Mouse (Mus musculus): ENCODE measurements at regions not wholly inside any gene's neighbourhood (a gene's known extent, or its start where the extent isn't known, plus 50 kb on each side); places are given as distances from the start of the nearest gene placed in this dataset.

GRCm38 (mm10) chr15:36719241-36719640 is 288.3 kb downstream of the Zfp706 start:
- ATAC-seq: no peak
- Histone ChIP-seq H3K27ac (ENCODE audit: low read depth, low read length) (no peak overlapping the region), H3K4me3 (ENCODE audit: low read length) (no peak overlapping the region), H3K4me2 (ENCODE audit: low read length) (no peak overlapping the region), H3K9me3 (ENCODE audit: control insufficient read depth, low read length) (no peaks in the 10 kb centered on the region), H3K27me3 (replicated peaks; ENCODE audit: control insufficient read depth, insufficient read depth, low read length) (no peaks in the 10 kb centered on the region), H3K4me1 (ENCODE audit: control insufficient read depth, insufficient read depth, low read depth, low read length) (peaks cover 6% of the 10 kb centered on the region), H3K9ac (ENCODE audit: low read depth, low read length) (no peak overlapping the region), H3K36me3 (ENCODE audit: control insufficient read depth, insufficient read depth, low read length) (no peaks in the 10 kb centered on the region)
- 84% methylated on average over 2 of the region's 2 CpGs for WGBS

- H3K4me2 ChIP-seq (ENCODE audit: low read length): no peak overlapping the region
- H3K27ac ChIP-seq (ENCODE audit: low read depth, low read length): no peak overlapping the region
- 82% methylated on average over 6 of the region's 6 CpGs for WGBS
- H3K4me1 ChIP-seq (ENCODE audit: control insufficient read depth, insufficient read depth, low read depth, low read length): peaks cover 6% of the 10 kb centered on the region
- H3K36me3 ChIP-seq (ENCODE audit: control insufficient read depth, insufficient read depth, low read length): no peaks in the 10 kb centered on the region
- H3K4me3 ChIP-seq (ENCODE audit: low read length): no peak overlapping the region
- H3K9ac ChIP-seq (ENCODE audit: low read depth, low read length): no peak overlapping the region
- no peaks in the 10 kb centered on the region for H3K9me3 ChIP-seq (ENCODE audit: control insufficient read depth, low read length)
- ATAC-seq: no peak
- no peaks in the 10 kb centered on the region for H3K27me3 ChIP-seq (replicated peaks; ENCODE audit: control insufficient read depth, insufficient read depth, low read length)
Observed at GRCm38 (mm10) chr15:36717835-36718234, 289.7 kb downstream of the Zfp706 start.

- peak overlapping the region; percentile 54 for H3K4me2 ChIP-seq (ENCODE audit: low read length)
- no peak overlapping the region for H3K4me3 ChIP-seq (ENCODE audit: low read length)
- H3K27me3 ChIP-seq (replicated peaks; ENCODE audit: control insufficient read depth, insufficient read depth, low read length): no peaks in the 10 kb centered on the region
- no peaks in the 10 kb centered on the region for H3K36me3 ChIP-seq (ENCODE audit: control insufficient read depth, insufficient read depth, low read length)
- H3K9ac ChIP-seq (ENCODE audit: low read depth, low read length): peak overlapping the region; percentile 50
- H3K4me1 ChIP-seq (ENCODE audit: control insufficient read depth, insufficient read depth, low read depth, low read length): peaks cover 6% of the 10 kb centered on the region
- ATAC-seq: no peak
- no peaks in the 10 kb centered on the region for H3K9me3 ChIP-seq (ENCODE audit: control insufficient read depth, low read length)
- H3K27ac ChIP-seq (ENCODE audit: low read depth, low read length): peak overlapping the region; percentile 72
Observed at GRCm38 (mm10) chr15:36716686-36717038, 290.9 kb downstream of the Zfp706 start.

- Histone ChIP-seq H3K4me1 (ENCODE audit: control insufficient read depth, insufficient read depth, low read depth, low read length) (peaks cover 6% of the 10 kb centered on the region), H3K4me3 (ENCODE audit: low read length) (peak overlapping the region; percentile 28), H3K4me2 (ENCODE audit: low read length) (peak overlapping the region; percentile 54), H3K27me3 (replicated peaks; ENCODE audit: control insufficient read depth, insufficient read depth, low read length) (no peaks in the 10 kb centered on the region), H3K27ac (ENCODE audit: low read depth, low read length) (peak overlapping the region; percentile 72), H3K36me3 (ENCODE audit: control insufficient read depth, insufficient read depth, low read length) (no peaks in the 10 kb centered on the region), H3K9ac (ENCODE audit: low read depth, low read length) (peak overlapping the region; percentile 50), H3K9me3 (ENCODE audit: control insufficient read depth, low read length) (no peaks in the 10 kb centered on the region)
- ATAC-seq: peak; percentile 85
- 21% methylated on average over 26 of the region's 26 CpGs for WGBS
Observed at GRCm38 (mm10) chr15:36715745-36716685, 291.6 kb downstream of the Zfp706 start.

GRCm38 (mm10) chr15:36715159-36715558 is 292.4 kb downstream of the Zfp706 start:
- no peaks in the 10 kb centered on the region for H3K27me3 ChIP-seq (replicated peaks; ENCODE audit: control insufficient read depth, insufficient read depth, low read length)
- no peak overlapping the region for H3K4me3 ChIP-seq (ENCODE audit: low read length)
- H3K9me3 ChIP-seq (ENCODE audit: control insufficient read depth, low read length): no peaks in the 10 kb centered on the region
- no peak overlapping the region for H3K27ac ChIP-seq (ENCODE audit: low read depth, low read length)
- 91% methylated on average over 6 of the region's 6 CpGs for WGBS
- no peak overlapping the region for H3K9ac ChIP-seq (ENCODE audit: low read depth, low read length)
- no peaks in the 10 kb centered on the region for H3K36me3 ChIP-seq (ENCODE audit: control insufficient read depth, insufficient read depth, low read length)
- H3K4me1 ChIP-seq (ENCODE audit: control insufficient read depth, insufficient read depth, low read depth, low read length): peaks cover 6% of the 10 kb centered on the region
- peak; percentile 31 for ATAC-seq
- no peak overlapping the region for H3K4me2 ChIP-seq (ENCODE audit: low read length)

GRCm38 (mm10) chr15:36709788-36710187 is 297.8 kb downstream of the Zfp706 start:
- ATAC-seq: no peak
- Histone ChIP-seq H3K9me3 (ENCODE audit: control insufficient read depth, low read length) (no peaks in the 10 kb centered on the region), H3K4me1 (ENCODE audit: control insufficient read depth, insufficient read depth, low read depth, low read length) (no peaks in the 10 kb centered on the region), H3K27ac (ENCODE audit: low read depth, low read length) (no peak overlapping the region), H3K4me2 (ENCODE audit: low read length) (no peak overlapping the region), H3K9ac (ENCODE audit: low read depth, low read length) (no peak overlapping the region), H3K4me3 (ENCODE audit: low read length) (no peak overlapping the region), H3K36me3 (ENCODE audit: control insufficient read depth, insufficient read depth, low read length) (no peaks in the 10 kb centered on the region), H3K27me3 (replicated peaks; ENCODE audit: control insufficient read depth, insufficient read depth, low read length) (no peaks in the 10 kb centered on the region)
- 70% methylated on average over 3 of the region's 3 CpGs for WGBS

- Histone ChIP-seq H3K9me3 (ENCODE audit: control insufficient read depth, low read length) (no peaks in the 10 kb centered on the region), H3K27me3 (replicated peaks; ENCODE audit: control insufficient read depth, insufficient read depth, low read length) (no peaks in the 10 kb centered on the region), H3K4me1 (ENCODE audit: control insufficient read depth, insufficient read depth, low read depth, low read length) (no peaks in the 10 kb centered on the region), H3K36me3 (ENCODE audit: control insufficient read depth, insufficient read depth, low read length) (no peaks in the 10 kb centered on the region), H3K4me3 (ENCODE audit: low read length) (no peak overlapping the region), H3K9ac (ENCODE audit: low read depth, low read length) (no peak overlapping the region), H3K27ac (ENCODE audit: low read depth, low read length) (no peak overlapping the region), H3K4me2 (ENCODE audit: low read length) (no peak overlapping the region)
- WGBS: 6% methylated on average over 3 of the region's 3 CpGs
- peak; percentile 51 for ATAC-seq
Observed at GRCm38 (mm10) chr15:36708471-36708870, 299.1 kb downstream of the Zfp706 start.

- Histone ChIP-seq H3K4me3 (ENCODE audit: low read length) (no peak overlapping the region), H3K27ac (ENCODE audit: low read depth, low read length) (no peak overlapping the region), H3K9ac (ENCODE audit: low read depth, low read length) (no peak overlapping the region), H3K4me2 (ENCODE audit: low read length) (no peak overlapping the region), H3K9me3 (ENCODE audit: control insufficient read depth, low read length) (no peaks in the 10 kb centered on the region), H3K4me1 (ENCODE audit: control insufficient read depth, insufficient read depth, low read depth, low read length) (no peaks in the 10 kb centered on the region), H3K36me3 (ENCODE audit: control insufficient read depth, insufficient read depth, low read length) (no peaks in the 10 kb centered on the region), H3K27me3 (replicated peaks; ENCODE audit: control insufficient read depth, insufficient read depth, low read length) (no peaks in the 10 kb centered on the region)
- ATAC-seq: peak; percentile 71; the same call in 1 of the 2 replicates
- WGBS: 49% methylated on average over 4 of the region's 4 CpGs
Observed at GRCm38 (mm10) chr15:36705990-36706389, 301.6 kb downstream of the Zfp706 start.

- 56% methylated on average over 2 of the region's 2 CpGs for WGBS
- no peak overlapping the region for H3K27ac ChIP-seq (ENCODE audit: low read depth, low read length)
- ATAC-seq: no peak
- H3K27me3 ChIP-seq (replicated peaks; ENCODE audit: control insufficient read depth, insufficient read depth, low read length): no peaks in the 10 kb centered on the region
- no peaks in the 10 kb centered on the region for H3K9me3 ChIP-seq (ENCODE audit: control insufficient read depth, low read length)
- H3K4me2 ChIP-seq (ENCODE audit: low read length): no peak overlapping the region
- H3K4me1 ChIP-seq (ENCODE audit: control insufficient read depth, insufficient read depth, low read depth, low read length): no peaks in the 10 kb centered on the region
- H3K36me3 ChIP-seq (ENCODE audit: control insufficient read depth, insufficient read depth, low read length): no peaks in the 10 kb centered on the region
- no peak overlapping the region for H3K9ac ChIP-seq (ENCODE audit: low read depth, low read length)
- H3K4me3 ChIP-seq (ENCODE audit: low read length): no peak overlapping the region
Observed at GRCm38 (mm10) chr15:36705391-36705790, 302.2 kb downstream of the Zfp706 start.

All from hindbrain, embryonic 16.5 days (tissue).